Mouse (Mus musculus): ENCODE data around the gene Gdf11. TPM values are rescaled to one million over a fixed set of nuclear protein-coding genes. Genes with fewer than 3 reads are reported as not detected.

The Gdf11 gene
- polyA plus RNA-seq, 1 experiment from 2014 or later: 10.8 TPM

DNA sequence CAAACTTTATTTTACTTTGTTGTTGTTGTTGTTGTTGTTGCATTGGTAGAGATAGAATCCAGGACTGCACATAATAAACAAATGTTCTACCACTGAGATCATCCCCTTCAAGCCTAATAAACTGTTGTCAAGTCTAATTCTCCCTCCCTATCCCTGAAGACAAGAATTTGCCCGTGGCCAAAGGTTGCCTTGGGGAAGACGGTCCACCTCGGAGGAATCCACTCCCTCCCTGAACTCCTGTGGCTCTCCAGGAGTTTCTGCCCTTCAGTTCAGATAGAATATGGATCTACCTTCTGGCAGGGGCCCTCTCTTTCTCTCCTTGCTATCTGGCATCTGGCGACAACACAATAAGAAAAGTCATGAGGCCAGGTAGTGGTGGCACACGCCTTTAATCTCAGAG is 13.3 kb upstream of the Gdf11 start:
- no peak overlapping the region for H3K27ac ChIP-seq
- no peak overlapping the region for H3K9ac ChIP-seq
- H3K4me3 ChIP-seq: no peak overlapping the region
- H3K9me3 ChIP-seq: no peaks in the 10 kb centered on the region
- 76% methylated on average over 5 of the region's 5 CpGs for WGBS
- no peaks in the 10 kb centered on the region for H3K27me3 ChIP-seq
- H3K36me3 ChIP-seq: no peaks in the 10 kb centered on the region
- no peak for ATAC-seq (ENCODE audit: insufficient number of reproducible peaks, insufficient read depth, low FRiP score, low TSS enrichment)
- no peak overlapping the region for H3K4me2 ChIP-seq (replicated peaks)
- H3K4me1 ChIP-seq: no peaks in the 10 kb centered on the region

DNA sequence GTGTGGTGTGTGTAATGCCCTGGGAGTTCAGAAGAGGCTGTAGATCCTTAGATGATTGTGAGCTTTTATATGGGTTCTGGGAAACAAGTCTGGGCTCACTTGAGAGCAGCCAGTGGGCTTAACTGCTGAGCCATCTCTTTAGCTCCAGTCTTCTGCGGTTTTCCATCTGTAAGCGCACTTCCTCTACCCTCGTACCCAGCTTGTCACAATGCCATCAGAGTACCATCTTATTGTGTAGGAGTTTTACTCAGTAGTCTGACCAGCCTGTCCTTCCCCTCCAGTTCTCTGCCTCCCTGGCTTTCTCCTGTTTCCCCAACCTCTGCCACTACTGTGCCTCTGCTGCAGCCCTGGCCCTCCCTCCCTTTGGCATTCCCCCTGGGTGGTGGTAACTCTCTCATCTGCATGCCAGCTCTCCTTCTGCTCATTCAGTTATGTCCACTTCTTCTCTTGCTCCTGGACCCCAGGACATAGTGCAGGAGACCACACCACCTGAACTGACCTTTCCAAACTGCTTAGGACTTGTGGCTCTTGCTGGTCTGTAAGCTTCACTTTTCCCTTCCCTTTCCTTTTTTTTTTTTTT is 11.0 kb upstream of the Gdf11 start:
- H3K36me3 ChIP-seq: no peaks in the 10 kb centered on the region
- no peak overlapping the region for H3K9ac ChIP-seq
- no peak overlapping the region for H3K4me2 ChIP-seq (replicated peaks)
- no peaks in the 10 kb centered on the region for H3K27me3 ChIP-seq
- H3K9me3 ChIP-seq: no peaks in the 10 kb centered on the region
- 76% methylated on average over 3 of the region's 3 CpGs for WGBS
- no peak overlapping the region for H3K4me3 ChIP-seq
- no peak overlapping the region for H3K27ac ChIP-seq
- H3K4me1 ChIP-seq: no peaks in the 10 kb centered on the region
- no peak for ATAC-seq (ENCODE audit: insufficient number of reproducible peaks, insufficient read depth, low FRiP score, low TSS enrichment)

DNA sequence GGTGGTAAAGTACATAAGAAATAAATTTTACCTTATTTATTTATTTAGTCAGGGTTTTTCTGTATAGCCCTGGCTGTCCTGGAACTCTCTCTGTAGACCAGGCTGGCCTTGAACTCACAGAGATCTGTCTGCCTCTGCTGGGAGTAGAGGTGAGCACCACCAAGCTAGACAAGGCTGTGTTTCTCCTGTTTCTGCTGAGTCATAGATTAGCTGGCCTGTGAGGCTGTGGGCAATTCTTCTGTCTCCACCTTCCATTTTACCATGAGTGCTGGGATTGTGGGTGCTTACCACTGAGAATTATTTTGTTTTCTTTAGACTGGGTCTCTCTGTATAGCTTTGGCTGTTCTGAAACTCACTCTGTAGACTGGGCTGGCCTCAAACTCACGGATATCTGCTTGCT is 9.9 kb upstream of the Gdf11 start:
- no peak for ATAC-seq (ENCODE audit: insufficient number of reproducible peaks, insufficient read depth, low FRiP score, low TSS enrichment)

DNA sequence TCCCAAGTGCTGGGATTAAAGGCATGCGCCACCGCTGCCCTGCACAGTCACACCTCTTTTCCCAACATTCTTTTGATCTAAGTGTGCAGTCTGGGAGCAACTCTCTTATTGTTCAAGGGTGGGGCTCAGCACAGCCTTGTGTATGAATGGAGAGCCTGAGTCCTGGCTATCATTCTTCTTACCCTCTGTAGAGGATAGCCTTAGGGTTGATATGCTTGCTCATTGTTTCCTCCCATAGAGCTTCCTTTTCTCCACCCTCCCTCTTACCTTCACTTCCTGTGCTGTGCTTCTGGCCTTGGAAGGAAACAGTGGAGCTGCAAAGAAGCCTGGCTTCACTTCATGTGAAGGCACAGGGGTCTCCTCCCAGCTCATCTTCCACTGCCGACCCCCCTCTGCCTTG is 9.2 kb upstream of the Gdf11 start, which contains the start of gene Cd63:
Cd63 (plus strand) TSS at position 292 of the 400 bp plus-strand sequence.
- Histone ChIP-seq H3K9ac (no peak within 1 kb of the TSS), H3K27me3 (peaks cover 12% of the 10 kb centered on the region), H3K4me2 (replicated peaks) (no peak within 1 kb of the TSS), H3K36me3 (no peaks in the 10 kb centered on the region), H3K4me3 (no peak within 1 kb of the TSS), H3K27ac (no peak within 1 kb of the TSS), H3K9me3 (no peaks in the 10 kb centered on the region), H3K4me1 (peaks cover 8% of the 10 kb centered on the region)
- ATAC-seq (ENCODE audit: insufficient number of reproducible peaks, insufficient read depth, low FRiP score, low TSS enrichment): no peak
- WGBS: 86% methylated on average over 3 of the region's 3 CpGs

More for the DNA sequence above, 9.9 kb upstream of the Gdf11 start:
- H3K9ac ChIP-seq: no peak overlapping the region
- no peaks in the 10 kb centered on the region for H3K36me3 ChIP-seq
- H3K4me2 ChIP-seq (replicated peaks): no peak overlapping the region
- H3K4me3 ChIP-seq: no peak overlapping the region
- peaks cover 6% of the 10 kb centered on the region for H3K4me1 ChIP-seq
- H3K27me3 ChIP-seq: peaks cover 6% of the 10 kb centered on the region
- 87% methylated on average over 1 of the region's 1 CpGs for WGBS
- H3K9me3 ChIP-seq: no peaks in the 10 kb centered on the region
- no peak overlapping the region for H3K27ac ChIP-seq

DNA sequence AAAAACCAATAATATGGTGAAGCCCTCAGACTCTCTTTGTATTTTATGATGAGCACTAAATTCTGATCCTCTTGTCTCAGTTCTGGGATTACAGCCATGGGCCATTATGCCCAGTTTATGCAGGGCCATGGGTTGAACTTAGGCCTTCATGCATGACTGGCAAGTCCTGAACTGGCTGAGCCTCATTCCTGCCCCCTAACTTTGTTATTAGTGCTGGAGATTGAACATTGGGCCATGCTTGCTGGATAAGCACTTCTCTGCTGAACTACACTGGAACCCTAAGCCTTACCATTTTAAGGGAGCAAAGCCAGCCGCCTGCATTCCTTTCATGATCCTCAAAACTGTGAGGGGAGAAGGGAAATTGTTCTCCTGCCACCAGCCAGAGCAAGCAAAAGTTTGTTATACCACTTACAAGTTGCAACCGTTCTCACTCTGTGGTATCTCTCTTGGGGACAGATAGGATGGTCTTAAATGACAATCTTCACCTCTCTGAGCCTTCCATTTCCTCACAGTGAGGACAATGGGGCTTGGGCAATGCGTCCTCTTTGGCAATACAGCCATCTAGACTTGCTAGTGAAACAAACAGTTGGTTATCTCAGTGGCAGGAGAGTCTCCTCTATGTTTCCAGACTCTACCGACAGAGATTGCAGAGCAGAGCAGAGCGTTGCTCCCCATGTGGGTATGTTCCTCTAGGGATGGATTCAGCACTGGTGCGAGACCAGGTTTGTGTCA is 8.4 kb upstream of the Gdf11 start:
- no peaks in the 10 kb centered on the region for H3K36me3 ChIP-seq
- no peaks in the 10 kb centered on the region for H3K9me3 ChIP-seq
- H3K4me2 ChIP-seq (replicated peaks): no peak overlapping the region
- no peak overlapping the region for H3K27ac ChIP-seq
- peaks cover 8% of the 10 kb centered on the region for H3K4me1 ChIP-seq
- no peak overlapping the region for H3K9ac ChIP-seq
- H3K27me3 ChIP-seq: peaks cover 12% of the 10 kb centered on the region
- no peak for ATAC-seq (ENCODE audit: insufficient number of reproducible peaks, insufficient read depth, low FRiP score, low TSS enrichment)
- WGBS: 79% methylated on average over 6 of the region's 6 CpGs
- H3K4me3 ChIP-seq: no peak overlapping the region

DNA sequence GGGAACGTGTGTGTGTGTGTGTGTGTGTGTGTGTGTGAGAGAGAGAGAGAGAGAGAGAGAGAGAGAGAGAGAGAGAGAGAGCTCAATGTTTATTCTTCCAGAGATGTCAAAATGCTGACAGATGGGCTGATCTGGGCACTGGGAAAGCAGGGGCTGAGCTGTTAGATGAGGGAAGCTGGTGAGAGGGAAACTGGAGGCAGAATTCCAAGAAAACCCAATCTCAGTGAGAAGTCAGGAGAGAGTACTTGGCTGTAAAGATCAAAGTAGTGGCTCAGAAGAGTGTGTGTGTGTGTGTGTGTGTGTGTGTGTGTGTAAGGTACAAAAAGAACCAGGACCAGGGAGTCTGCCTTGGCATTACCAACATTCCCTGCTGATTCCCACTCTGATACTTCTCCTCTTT is 6.0 kb upstream of the Gdf11 start:
- H3K4me2 ChIP-seq (replicated peaks): no peak overlapping the region
- no peaks in the 10 kb centered on the region for H3K9me3 ChIP-seq
- no peaks in the 10 kb centered on the region for H3K36me3 ChIP-seq
- H3K27ac ChIP-seq: no peak overlapping the region
- WGBS: 8% methylated on average over 1 of the region's 1 CpGs
- H3K4me3 ChIP-seq: no peak overlapping the region
- H3K4me1 ChIP-seq: peaks cover 15% of the 10 kb centered on the region
- no peak for ATAC-seq (ENCODE audit: insufficient number of reproducible peaks, insufficient read depth, low FRiP score, low TSS enrichment)
- H3K9ac ChIP-seq: no peak overlapping the region
- peaks cover 12% of the 10 kb centered on the region for H3K27me3 ChIP-seq

DNA sequence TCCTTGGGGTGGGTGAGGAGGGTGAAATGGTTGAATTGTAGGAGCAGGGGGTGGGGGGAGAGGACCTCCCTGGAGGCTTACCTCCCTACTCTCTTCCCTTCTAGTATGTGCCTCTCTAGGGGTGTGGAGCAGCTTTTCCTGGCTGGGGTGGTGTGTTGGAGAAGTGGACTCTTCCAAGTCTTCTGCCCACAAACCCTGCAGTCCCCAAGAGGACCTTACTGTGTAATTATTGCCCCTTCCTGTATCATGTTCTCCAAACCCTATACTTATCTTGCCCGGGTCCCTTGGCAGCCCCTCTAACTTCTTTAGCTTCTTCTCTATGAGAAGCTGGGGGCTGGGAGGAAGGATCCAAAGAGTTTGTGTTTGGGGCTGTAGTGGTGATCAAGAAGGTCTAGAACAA is 5.3 kb upstream of the Gdf11 start:
- Histone ChIP-seq H3K9ac (no peak overlapping the region), H3K27me3 (peaks cover 12% of the 10 kb centered on the region), H3K36me3 (no peaks in the 10 kb centered on the region), H3K9me3 (no peaks in the 10 kb centered on the region), H3K4me3 (no peak overlapping the region), H3K4me1 (peaks cover 18% of the 10 kb centered on the region), H3K4me2 (replicated peaks) (no peak overlapping the region), H3K27ac (no peak overlapping the region)
- no peak for ATAC-seq (ENCODE audit: insufficient number of reproducible peaks, insufficient read depth, low FRiP score, low TSS enrichment)
- 26% methylated on average over 1 of the region's 1 CpGs for WGBS

DNA sequence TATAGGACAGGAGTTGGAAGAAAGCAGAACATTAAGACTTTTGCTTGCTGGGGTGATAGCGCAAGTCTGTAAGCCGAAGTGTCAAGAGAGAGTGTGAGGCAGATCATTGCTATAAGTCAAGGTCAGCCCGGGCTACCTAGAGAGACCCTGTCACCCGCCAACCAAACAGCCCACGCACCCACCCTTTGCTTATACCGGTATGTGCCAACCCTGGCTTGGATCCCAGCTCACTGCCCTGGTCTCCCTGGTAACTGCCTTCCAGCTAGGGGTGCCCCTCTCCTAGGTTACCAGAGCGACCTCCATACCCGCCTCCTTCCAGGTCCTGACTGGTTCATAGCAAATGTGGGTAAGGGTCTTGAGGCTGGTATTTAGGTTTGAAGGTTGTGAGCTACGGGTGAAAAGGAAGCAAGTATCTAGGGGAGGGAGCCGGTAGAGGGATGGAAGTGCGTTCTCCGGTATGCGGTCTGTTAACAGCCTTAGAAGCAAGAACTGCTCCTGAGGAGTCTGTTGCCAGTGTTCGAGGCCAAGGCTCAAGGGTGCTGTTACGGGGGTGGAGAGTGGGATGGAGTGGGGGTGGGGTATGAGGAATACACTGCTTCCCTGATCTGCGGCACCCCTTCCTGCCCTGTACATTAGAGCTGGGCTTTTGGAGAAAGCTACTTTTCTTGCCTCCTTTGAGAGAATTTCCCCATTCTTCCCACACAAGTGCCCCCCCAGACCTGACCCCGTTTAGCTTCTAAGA is 4.6 kb upstream of the Gdf11 start:
- 8% methylated on average over 17 of the region's 17 CpGs for WGBS
- no peaks in the 10 kb centered on the region for H3K36me3 ChIP-seq
- H3K9ac ChIP-seq: peak overlapping the region; percentile 12
- peaks cover 18% of the 10 kb centered on the region for H3K4me1 ChIP-seq
- H3K27me3 ChIP-seq: peaks cover 12% of the 10 kb centered on the region
- ATAC-seq (ENCODE audit: insufficient number of reproducible peaks, insufficient read depth, low FRiP score, low TSS enrichment): no peak
- H3K4me3 ChIP-seq: 0 out of 2 replicates have a peak overlapping the region, but pooled peaks have one; percentile 6
- peak overlapping the region; percentile 14; the same call in 1 of the 2 replicates for H3K4me2 ChIP-seq (replicated peaks)
- H3K27ac ChIP-seq: no peak overlapping the region
- no peaks in the 10 kb centered on the region for H3K9me3 ChIP-seq

DNA sequence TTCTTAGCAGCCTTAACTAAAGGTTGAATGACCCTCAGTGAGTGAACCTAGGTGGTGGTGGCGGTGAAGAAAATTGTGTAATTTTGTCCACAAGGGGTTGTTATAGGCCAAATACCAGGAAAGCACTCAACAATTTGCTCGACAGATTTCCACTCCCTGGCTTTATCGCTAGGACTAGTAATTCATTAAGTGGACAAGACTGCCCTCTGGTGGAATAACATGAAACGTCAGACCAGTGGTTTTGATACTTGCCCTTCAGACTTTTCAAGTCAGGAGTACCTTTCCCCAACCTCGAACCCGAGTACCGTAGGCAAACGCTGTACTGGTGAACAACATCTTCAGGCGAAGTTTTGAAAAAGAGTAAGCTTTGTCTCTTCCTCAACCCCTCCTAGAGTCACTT is 3.9 kb upstream of the Gdf11 start:
- WGBS: under 1% methylated on average over 9 of the region's 9 CpGs
- Histone ChIP-seq H3K4me2 (replicated peaks) (0 out of 2 replicates have a peak overlapping the region, but pooled peaks have one; percentile 14), H3K9me3 (no peaks in the 10 kb centered on the region), H3K27me3 (peaks cover 12% of the 10 kb centered on the region), H3K4me1 (peaks cover 18% of the 10 kb centered on the region), H3K9ac (no peak overlapping the region; the same call in 1 of the 2 replicates), H3K27ac (no peak overlapping the region), H3K36me3 (no peaks in the 10 kb centered on the region), H3K4me3 (0 out of 2 replicates have a peak overlapping the region, but pooled peaks have one; percentile 6)
- ATAC-seq (ENCODE audit: insufficient number of reproducible peaks, insufficient read depth, low FRiP score, low TSS enrichment): no peak

DNA sequence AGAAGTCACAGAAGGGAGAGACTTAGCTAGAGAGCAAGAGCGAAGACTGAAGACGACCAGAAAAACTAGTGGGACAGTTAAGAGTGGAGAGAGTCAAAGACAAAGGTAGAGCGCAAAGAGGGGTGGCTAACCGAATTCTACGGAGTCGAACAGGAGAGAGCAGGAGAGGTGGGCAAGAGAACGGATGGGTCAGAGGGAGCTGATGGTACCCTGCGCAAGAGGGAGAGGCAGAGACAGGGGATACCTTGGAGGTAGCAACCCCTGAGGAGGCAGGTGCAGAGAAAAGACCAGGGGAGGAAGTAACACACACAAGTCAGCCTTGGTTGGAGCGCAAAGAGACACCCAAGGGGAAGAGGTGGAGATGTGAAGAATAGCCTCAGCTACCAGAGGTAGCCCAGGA is 728 bp upstream of the Gdf11 start:
- ATAC-seq (ENCODE audit: insufficient number of reproducible peaks, insufficient read depth, low FRiP score, low TSS enrichment): no peak
- WGBS: under 1% methylated on average over 9 of the region's 9 CpGs
- H3K4me3 ChIP-seq: peak overlapping the region; percentile 81
- H3K36me3 ChIP-seq: peaks cover 6% of the 10 kb centered on the region
- peaks cover 12% of the 10 kb centered on the region for H3K27me3 ChIP-seq
- H3K27ac ChIP-seq: peak overlapping the region; percentile 96
- H3K9ac ChIP-seq: peak overlapping the region; percentile 79
- H3K9me3 ChIP-seq: no peaks in the 10 kb centered on the region
- peak overlapping the region; percentile 89 for H3K4me2 ChIP-seq (replicated peaks)
- H3K4me1 ChIP-seq: peaks cover 42% of the 10 kb centered on the region

DNA sequence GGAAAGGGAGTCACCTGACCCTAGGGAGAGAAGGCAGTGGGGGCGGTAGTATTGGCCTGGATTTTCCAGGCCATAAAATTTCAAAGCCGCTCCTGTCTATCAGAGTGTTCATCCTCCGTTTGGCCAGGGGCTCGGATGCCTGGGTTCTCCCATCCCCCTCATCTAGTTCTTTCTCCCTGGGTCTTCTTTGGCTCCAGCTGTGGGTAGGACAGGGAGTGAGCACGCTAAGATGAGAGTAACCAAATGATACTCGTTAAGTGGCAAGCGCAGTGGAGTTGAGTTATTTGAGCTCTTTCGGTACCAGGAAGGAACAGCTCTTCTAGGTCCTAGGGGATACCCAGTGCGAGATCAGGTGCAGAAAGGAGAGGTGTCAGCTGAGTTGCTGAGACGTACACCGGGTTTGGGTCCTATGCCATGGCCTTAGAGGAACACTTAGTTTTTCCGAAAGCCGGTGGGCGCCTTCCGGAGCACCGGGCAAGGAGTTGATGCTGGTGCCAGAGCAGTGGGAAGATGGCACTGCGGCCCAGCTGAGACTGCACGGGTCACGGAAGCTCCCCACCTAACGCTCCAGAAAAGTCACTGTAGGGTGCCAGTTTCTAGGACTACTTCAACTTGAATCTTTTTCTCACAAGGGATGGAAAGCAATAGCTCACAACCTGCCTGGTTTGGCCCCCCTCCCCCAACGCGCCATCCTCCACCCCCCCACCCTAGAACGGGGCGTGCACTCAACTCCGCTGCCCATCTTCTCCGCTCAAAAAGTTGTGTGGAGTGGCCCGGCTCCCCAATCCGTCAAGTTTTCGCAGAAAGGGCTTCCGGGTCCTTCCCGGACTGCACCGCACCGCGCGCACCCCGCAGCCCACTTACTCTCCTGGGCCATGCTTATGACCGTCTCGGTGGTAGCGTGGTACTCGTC is 879 bp downstream of the Gdf11 start:
- Histone ChIP-seq H3K27me3 (no peaks in the 10 kb centered on the region), H3K27ac (peak overlapping the region; percentile 96), H3K4me3 (peak overlapping the region; percentile 81), H3K9ac (peak overlapping the region; percentile 79), H3K4me1 (peaks cover 34% of the 10 kb centered on the region), H3K4me2 (replicated peaks) (peak overlapping the region; percentile 89), H3K36me3 (peaks cover 20% of the 10 kb centered on the region), H3K9me3 (no peaks in the 10 kb centered on the region)
- WGBS: under 1% methylated on average over 40 of the region's 40 CpGs
- ATAC-seq (ENCODE audit: insufficient number of reproducible peaks, insufficient read depth, low FRiP score, low TSS enrichment): peak; percentile 16; the same call in 1 of the 2 replicates
